Mouse (Mus musculus): ENCODE measurements around the gene Lrrk2.
A peak's percentile ranks its signal among the peaks of the same experiment; 100 is the strongest.

The Lrrk2 gene

DNA sequence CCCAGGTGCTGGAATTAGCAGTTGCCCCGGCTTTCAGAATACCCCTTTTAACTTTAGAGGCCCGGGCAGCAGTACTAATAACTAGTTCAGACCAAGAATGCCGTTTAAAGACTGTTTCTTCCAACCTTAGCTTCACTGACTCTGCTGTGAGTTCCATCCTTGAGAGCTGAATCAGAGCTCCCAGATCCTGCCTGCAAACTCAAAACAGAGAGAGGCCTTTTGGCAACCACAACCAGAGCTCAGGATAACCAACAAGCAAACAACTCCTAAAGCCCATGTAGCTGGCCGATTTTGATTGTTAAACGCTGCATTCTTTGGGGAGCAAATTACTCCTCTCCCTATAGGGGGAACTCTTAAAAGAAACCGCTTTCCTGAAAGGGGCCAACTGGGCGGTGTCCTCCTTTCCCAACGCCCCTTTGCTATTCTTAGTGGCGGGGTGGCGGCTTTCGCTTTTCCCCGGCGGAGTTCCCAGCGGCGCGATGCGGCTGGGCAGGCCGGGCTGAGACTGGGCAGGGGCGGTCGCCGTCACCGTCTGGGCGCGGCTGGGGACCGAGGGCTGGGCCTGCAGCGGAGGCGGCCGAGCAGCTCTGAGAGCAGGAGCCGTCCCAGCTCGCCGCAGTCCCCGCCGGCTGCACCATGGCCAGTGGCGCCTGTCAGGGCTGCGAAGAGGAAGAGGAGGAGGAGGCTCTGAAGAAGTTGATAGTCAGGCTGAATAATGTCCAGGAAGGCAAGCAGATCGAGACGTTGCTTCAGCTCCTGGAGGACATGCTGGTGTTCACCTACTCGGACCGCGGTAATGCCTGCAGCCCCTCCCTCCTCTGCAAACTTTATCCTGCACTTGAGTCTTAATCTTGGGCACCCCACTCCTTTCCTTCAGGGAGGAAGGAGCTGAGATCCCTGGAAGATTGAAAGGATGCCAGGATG lies at the start of gene Lrrk2:
Gene Lrrk2, plus strand, starts transcription at position 531 of the 924 bp plus-strand sequence.
- peak; percentile 71 to 78 for DNase-seq

GRCm38 (mm10) chr15:91624475-91624874 lies 48.5 kb upstream of the Lrrk2 start:
- no peak for DNase-seq

GRCm38 (mm10) chr15:91629137-91629536 lies 43.8 kb upstream of the Lrrk2 start:
- DNase-seq: peak in 1 of 2 experiments; percentile 16

DNA sequence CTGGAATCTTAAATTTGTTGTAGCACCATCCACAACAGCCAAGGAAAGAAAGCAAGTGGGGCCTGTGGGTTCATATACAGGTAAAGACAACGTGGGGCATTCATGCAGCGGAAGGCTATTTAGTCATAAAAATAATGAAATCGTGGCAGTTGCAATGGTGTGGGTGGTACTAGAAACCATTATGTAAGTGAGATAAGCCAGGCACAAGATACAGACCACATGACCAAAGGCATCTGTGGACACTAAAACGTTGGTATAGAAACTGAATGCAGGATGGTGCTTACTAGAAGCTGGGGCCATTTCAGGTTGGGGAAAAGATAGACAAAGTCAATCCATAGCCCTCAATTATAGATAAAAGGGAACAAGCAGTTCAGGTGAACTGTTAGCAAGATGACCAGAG lies 40.5 kb upstream of the Lrrk2 start:
- no peak for DNase-seq

GRCm38 (mm10) chr15:91633051-91633450 lies 39.9 kb upstream of the Lrrk2 start:
- no peak for DNase-seq

GRCm38 (mm10) chr15:91633806-91634205 lies 39.2 kb upstream of the Lrrk2 start:
- DNase-seq: no peak

DNA sequence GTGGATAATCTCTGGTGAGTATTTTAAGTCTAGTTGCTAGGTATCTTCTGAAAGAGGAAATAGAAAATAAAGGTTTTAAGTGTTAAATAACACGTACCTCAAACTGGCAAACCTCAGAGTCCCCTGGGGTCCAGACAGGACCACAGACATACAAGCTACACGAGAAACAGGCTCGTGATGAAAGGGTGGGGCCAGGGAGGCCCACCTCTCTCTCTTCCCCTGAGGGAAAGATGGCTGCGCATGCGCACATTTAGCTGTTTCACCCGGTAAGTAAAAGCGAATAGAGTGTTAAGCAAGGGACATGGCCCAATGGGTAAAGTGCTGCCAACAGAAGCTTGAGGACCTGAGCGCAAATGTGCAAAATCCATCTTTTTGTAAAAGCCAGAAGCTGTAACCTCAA lies 38.7 kb upstream of the Lrrk2 start:
- DNase-seq: no peak

GRCm38 (mm10) chr15:91641631-91642030 lies 31.3 kb upstream of the Lrrk2 start:
- no peak for DNase-seq

GRCm38 (mm10) chr15:91642682-91643306 lies 30.2 kb upstream of the Lrrk2 start:
- DNase-seq: no peak

- DNase-seq: no peak
Measured at GRCm38 (mm10) chr15:91643632-91644348, 29.2 kb upstream of the Lrrk2 start.

DNA sequence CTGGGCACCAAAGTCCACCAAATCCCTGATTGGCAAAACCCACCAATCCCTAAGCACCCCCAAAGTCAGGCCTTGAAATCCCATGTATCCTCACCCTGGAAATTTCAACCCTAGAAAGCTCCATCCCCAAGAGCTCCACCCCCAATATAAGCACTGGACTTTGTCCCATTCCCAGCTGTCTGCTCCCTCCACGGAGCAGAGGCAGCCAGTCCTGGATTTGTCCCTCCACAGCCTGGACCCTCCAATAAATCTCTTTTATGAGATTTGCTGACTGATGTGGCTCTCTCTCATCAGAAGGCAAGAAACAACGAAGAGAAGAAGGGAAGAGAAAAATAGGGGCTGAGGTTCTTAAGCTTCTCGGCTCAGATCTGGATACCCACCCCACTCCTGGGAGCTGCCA lies 22.7 kb upstream of the Lrrk2 start:
- DNase-seq: no peak

- DNase-seq: no peak
Measured at GRCm38 (mm10) chr15:91651493-91651892, 21.5 kb upstream of the Lrrk2 start.

GRCm38 (mm10) chr15:91658227-91658626 lies 14.7 kb upstream of the Lrrk2 start:
- DNase-seq: no peak

- DNase-seq: no peak
Measured at GRCm38 (mm10) chr15:91660277-91661078, 12.5 kb upstream of the Lrrk2 start.

DNA sequence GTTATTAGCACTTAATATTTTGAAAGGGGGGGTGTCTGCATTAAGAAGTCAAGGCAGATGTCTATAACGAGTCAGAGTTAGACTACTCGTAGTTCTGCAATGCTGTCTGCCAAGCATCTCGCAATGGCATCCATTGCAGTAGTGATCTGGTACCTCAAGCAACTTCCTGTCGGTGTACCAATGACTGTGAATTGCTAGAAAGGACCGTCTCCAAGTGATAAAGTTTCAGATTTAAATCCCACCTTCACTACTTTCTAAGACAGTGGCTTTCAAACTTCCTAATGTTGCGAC lies 12.0 kb upstream of the Lrrk2 start:
- no peak for DNase-seq

- no peak for DNase-seq
Measured at GRCm38 (mm10) chr15:91664586-91665132, 8.3 kb upstream of the Lrrk2 start.

DNA sequence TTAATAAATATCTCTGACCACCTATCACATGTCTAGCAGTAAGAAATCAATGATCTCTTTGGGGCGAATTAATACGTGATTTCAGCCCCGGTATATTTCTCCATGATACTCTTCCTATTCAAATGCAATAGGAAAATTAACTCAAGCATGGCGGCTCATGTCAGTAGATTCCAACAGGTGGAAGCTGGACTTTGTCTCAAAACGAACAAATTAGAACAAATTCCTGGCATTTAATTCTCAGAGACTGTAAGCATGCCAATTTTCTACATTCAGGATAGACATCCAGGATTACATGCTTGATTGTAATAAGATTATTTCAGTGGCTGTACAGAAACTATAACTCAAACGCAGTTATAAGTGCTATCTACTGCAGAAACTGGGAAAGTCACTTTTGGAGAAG lies 7.4 kb upstream of the Lrrk2 start:
- DNase-seq: no peak

DNA sequence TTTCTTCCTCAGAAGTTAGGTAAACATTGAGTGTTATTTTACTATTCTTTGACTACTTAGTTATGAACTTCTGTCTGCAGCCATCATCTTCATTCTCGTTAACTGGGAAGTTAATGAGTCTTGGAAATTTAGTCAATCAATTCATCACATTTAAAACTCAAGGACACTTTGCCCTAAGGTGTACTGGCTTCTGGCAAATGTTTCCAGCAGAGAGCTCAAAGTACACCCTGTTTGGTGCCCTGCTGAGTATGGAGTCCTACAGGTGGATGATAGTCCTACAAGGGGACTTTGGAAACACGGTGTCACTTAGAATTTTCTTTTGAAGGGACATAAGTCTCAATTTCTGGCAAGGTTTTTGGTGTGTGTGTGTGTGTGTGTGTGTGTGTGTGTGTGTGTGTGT lies 1.8 kb upstream of the Lrrk2 start:
- DNase-seq: no peak

DNA sequence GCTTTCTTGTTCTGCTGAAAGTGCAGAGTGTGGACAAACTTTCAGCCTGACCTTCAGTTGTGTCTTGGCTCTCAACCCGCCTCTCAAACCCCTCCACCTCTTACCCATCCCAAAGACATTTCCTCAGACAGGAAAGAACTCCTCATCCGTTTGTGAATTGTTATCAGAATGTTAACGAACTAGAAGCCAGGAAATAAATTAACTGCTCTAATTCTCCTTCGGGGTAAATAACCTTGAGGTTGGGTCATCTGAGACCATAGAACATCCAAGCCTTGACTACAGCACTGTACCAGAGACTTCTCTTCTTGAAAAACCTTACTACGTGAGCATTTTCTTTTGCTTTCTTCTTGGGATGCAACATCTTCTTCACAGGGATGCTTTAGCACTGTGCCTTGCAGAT lies 988 bp upstream of the Lrrk2 start:
- DNase-seq: no peak

DNA sequence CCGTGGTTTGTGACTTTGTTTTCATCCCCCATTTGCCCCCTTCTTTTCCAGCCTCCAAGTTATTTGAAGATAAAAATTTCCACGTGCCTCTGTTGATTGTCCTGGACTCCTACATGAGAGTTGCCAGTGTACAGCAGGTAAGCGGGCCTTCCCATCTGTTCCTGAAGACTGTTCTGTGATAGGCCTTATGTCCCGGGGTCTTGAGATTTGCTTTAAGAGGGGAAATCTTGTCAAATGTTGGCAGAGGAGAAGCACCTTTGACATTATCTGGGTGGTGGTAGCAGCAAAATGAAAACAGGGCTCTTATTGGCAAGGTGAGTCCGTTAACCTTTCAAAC lies 562 bp downstream of the Lrrk2 start:
- DNase-seq: peak in 1 of 2 experiments; percentile 29

DNA sequence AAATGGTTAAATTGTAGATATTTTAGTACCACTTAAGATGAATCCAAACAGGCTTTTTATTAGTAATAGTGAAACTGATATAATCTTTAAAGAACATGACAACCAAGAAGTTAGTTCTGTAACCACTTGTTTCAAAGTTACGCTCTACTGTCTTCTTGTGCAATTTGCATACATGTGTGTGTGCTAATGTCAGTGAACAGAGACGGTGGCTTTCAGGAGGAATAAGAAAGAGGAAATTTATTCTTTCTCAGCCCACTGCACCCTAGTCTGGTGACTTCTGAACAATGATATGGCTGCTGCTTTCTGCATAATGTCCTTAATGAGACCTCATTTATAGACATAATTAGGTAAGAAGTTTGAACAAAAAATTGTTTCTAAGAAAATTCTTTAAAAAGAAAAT lies 7.1 kb downstream of the Lrrk2 start:
- DNase-seq: no peak

DNA sequence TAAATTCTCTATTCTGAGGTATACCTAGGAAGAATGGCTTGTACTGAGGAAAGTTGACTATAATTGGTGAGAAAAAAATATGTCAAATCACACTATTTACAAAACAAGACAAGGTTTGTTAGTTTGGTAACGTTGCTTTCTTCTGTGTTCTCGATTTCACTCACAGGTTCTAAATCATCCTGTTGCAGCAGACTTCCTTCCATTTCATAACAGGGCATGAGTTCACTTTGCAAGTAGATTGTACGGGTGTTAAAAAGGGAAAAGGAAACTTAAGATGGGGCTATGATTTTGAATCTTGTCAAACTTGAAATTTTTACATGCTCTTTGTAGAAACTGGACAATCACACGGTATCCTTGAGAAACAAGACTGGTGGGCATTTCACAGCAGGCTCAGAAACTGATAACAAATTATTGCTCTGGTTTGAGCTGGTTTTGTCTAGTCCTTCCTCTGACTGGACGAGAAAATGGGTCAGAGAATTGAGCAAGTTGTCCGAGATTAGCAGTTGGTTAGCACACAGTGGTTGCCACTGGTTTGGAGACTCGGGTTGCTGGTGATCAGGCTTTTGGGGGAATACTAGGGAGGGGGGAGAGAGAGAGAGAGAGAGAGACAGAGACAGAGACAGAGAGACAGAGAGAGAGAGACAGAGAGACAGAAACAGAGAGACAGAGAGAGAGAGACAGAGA lies 13.0 kb downstream of the Lrrk2 start:
- DNase-seq: no peak

Measured in cerebellum, postnatal 36 days (tissue).